9 mouse cellular contexts compared by ENCODE assay signal in the genomic region with DNA sequence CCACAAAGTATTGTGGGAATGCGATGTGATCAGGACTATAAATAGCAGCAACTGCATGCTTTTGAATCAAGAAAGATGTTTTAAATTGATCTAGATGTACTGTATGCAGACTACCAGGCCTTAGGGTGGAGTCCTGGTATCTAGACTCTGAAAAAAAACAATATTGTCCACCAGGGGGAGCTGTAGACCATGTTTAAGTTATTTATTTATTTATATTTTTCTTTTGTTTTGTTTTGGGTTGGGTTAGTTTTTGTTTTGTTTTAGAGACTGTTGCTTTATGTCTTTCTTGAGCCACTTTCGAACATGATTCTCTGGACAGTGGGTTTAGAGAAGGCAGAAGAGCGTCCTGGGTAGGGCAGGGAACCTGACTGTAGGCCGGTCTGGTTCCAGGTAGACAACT. TPM values are rescaled to one million over a fixed set of nuclear protein-coding genes. Genes with fewer than 3 reads are reported as not detected.
DNase-seq lines count a peak whose midpoint lies in the region; ATAC-seq lines count a peak whose summit lies in the region.
"Had no signal": no experiment of that assay in that cellular context is flagged by ENCODE, and none has a peak within 500 bp of the region (broad histone marks: within the 10 kb centered on the region; RNA-seq: fewer than 3 reads in every experiment).

No protein-coding gene starts in this region.

- H3K36me3 ChIP-seq in heart, embryonic 15.5 days = no peaks in the 10 kb centered on the region
- no peaks in the 10 kb centered on the region for H3K36me3 ChIP-seq in heart, embryonic 10.5 days
- H3K36me3 ChIP-seq: limb, embryonic 15.5 days had no signal

- H3K9me3 ChIP-seq in heart, embryonic 15.5 days (replicated peaks) = no peaks in the 10 kb centered on the region
- H3K9me3 ChIP-seq in heart, embryonic 10.5 days = no peaks in the 10 kb centered on the region
- H3K9me3 ChIP-seq: limb, embryonic 15.5 days had no signal

- H3K4me1 ChIP-seq in heart, embryonic 15.5 days (replicated peaks) = peaks cover 12% of the 10 kb centered on the region
- H3K4me1 ChIP-seq in heart, embryonic 10.5 days = peaks cover 8% of the 10 kb centered on the region

- no peak overlapping the region for H3K4me3 ChIP-seq in heart, embryonic 15.5 days
- no peak overlapping the region for H3K4me3 ChIP-seq in heart, embryonic 10.5 days
- H3K4me3 ChIP-seq: limb, embryonic 15.5 days had no signal

- H3K4me2 ChIP-seq in heart, embryonic 15.5 days = peak overlapping the region; percentile 34; the same call in 1 of the 2 replicates
- H3K4me2 ChIP-seq: limb, embryonic 15.5 days had no signal

- DNase-seq in heart, embryonic 10.5 days (ENCODE audit: low spot score) = no peak
- peak; percentile 72 for DNase-seq in thymus, postnatal 0 days (ENCODE audit: low spot score)
- no peak for DNase-seq in thymus, adult 18-20 months
- no peak for DNase-seq in layer of hippocampus, postnatal 36 days
- DNase-seq in adrenal gland, postnatal 14 days = no peak

- 0 out of 2 replicates have a peak, but pooled peaks cover 3% of the 10 kb centered on the region for H3K27me3 ChIP-seq in heart, embryonic 15.5 days
- peaks cover 9% of the 10 kb centered on the region; the same call in 1 of the 2 replicates for H3K27me3 ChIP-seq in heart, embryonic 10.5 days (ENCODE audit: insufficient read depth, poor library complexity, severe bottlenecking)
- H3K27me3 ChIP-seq: limb, embryonic 15.5 days had no signal

- ATAC-seq in heart, embryonic 15.5 days (replicated peaks; ENCODE audit: insufficient number of reproducible peaks, insufficient read depth, low FRiP score, low read depth) = no peak
- ATAC-seq in erythroblast, adult 5-6 weeks (replicated peaks; ENCODE audit: low FRiP score, poor library complexity, severe bottlenecking) = peak; percentile 62; the same call in 1 of the 2 replicates
- 0 out of 2 replicates have a peak, but pooled peaks have one; percentile 34 for ATAC-seq in megakaryocyte-erythroid progenitor cell, adult 5-6 weeks (replicated peaks; ENCODE audit: low FRiP score, low TSS enrichment, poor library complexity, severe bottlenecking)

- no peak overlapping the region for H3K27ac ChIP-seq in heart, embryonic 15.5 days
- no peak overlapping the region for H3K27ac ChIP-seq in heart, embryonic 10.5 days
- H3K27ac ChIP-seq: limb, embryonic 15.5 days had no signal

- no peak overlapping the region for H3K9ac ChIP-seq in heart, embryonic 15.5 days
- H3K9ac ChIP-seq: limb, embryonic 15.5 days had no signal

- WGBS in heart, embryonic 15.5 days = 50% methylated on average over 4 of the region's 4 CpGs
- WGBS in heart, embryonic 10.5 days = 43% methylated on average over 4 of the region's 4 CpGs

RNA-seq across cellular contexts. Expression of a gene that starts 21.0 kb away (rescaled TPM):
- polyA plus RNA-seq in heart, embryonic 15.5 days (2015; fragmentation: Nextera tagmentation; extraction: Ambion mirVana) = 0.08 and 0.13 TPM in 2 replicates
- polyA plus RNA-seq in heart, embryonic 10.5 days (2016; fragmentation: Nextera tagmentation; extraction: Ambion mirVana) = 0.24 and 0.46 TPM in 2 replicates
- not detected in 2 replicates for polyA plus RNA-seq in thymus, postnatal 0 days (2015; fragmentation: Nextera tagmentation; extraction: Ambion mirVana)
- not detected in 2 replicates for total RNA-seq in erythroblast, adult 5-6 weeks (2015; ENCODE audit: low replicate concordance)
- under 0.01 TPM in 1 of 2 replicates, not detected in the other for total RNA-seq in erythroblast, adult 5-6 weeks (2017; ENCODE audit: low replicate concordance)
- not detected in 2 replicates for total RNA-seq in megakaryocyte-erythroid progenitor cell, adult 5-6 weeks (2014; fragmentation: Nextera tagmentation)
- not detected in 2 replicates for total RNA-seq in megakaryocyte-erythroid progenitor cell, adult 5-6 weeks (2017)
- 1 to 10 TPM; 1.9 TPM for total RNA-seq in layer of hippocampus, postnatal 36 days (2021)
- not detected in 2 replicates for total RNA-seq in adrenal gland, postnatal 14 days (2021)
